Mouse (Mus musculus) thymus, postnatal 25 days (tissue): ENCODE data around the gene Snx33.
"Not testable (repeated sequence)": the region's sequence is repeated elsewhere in the genome, so short reads cannot be mapped to it uniquely, and the experiment has no call there.

Experiments used
- DNase-seq: peaks from one replicate; pipeline ENCODE4 v3.0.0; 2022

Snx33 gene

DNA sequence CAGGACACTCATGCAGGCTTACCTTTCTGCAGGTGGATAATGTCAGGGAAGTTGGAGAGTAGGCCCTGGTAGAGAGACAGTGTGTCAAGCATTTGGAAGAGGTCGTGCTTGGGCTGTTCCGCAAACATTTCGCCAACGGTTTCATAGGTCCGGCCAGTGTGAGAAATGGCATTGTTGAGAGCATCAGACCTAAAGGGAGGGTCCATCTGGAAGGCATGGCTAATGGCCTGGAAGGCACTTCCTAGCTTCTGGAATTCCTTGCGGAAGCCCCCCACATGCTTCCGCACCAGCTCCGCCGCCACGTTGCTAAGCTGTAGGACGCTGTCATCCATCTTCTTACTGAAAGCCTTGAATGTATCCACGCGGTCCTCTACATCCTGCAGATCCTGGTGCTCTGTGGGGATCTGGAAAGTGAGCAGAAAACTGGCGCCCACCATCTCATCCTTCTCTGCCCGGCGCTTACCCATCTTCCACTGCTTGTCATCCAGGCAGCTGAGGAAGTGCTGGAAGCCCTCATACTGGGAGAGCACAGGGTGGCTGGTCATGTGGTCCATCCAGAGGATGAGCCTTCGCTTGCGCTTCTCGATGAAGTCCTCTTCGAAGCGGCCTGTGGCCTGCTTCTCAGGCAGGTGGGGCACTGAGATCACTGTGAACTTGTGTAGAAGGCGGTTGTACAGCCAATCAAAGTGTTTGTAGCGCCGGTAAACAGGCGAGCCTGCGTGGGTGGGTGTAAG lies 2.7 kb downstream of the Snx33 start:
- no peak for DNase-seq

DNA sequence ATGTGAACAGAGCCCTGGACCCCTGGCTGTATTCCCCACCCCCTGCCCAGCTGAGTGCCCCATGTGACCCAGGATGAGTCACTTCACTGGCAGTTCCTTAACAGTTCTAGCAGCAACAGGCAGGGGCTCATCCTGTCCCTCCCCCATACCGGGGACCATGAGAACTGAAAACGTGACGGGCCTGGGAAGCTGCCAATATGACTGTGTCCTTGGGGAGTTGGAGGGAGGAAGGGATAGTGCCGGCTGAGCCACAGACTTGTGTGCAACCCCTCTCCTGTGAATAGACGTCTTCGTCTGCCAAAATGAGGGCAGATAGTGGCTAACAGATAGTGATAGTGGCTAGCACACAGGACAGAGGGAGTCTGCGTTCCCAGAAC lies 3.5 kb downstream of the Snx33 start:
- no peak for DNase-seq

DNA sequence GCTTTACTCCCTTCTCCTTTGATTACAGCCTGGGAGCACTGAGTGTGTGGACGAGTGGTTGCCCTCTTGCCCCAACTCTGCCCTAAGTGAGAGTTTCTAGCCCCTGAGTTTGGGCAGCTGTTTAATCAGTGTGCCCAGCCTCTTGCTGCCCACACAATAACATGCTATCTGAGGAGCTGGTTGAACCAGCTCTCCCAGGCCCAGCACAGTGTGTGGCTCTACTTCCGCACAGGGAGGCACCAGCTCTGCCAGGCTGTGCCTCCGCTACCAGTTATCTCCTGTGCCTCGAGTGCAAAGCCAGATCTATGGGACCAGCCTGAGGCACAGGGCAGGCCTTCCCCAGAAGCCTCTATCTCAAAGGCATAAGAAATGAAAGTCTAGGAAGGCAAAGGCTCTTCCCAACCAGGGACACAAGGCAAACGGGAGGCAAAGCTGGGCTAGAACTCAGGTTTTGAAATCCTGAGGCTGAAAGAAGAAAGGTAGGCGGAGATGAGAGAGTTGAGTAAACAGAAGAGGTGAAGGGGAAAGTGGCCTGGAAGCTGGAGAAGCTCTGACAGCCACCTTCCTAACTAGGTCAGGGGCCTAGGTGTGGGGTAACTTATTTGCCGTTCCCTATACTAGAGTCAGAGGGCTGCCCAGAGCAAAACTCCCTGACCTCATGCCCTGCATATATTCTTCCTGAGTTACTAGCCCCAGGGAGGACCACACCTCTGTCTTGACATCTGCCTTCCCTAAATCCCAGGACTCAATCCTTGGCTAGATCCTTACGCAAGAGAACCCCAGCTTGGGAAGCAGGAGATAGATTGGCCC lies 4.1 kb downstream of the Snx33 start:
- DNase-seq: no peak

GRCm38 (mm10) chr9:56922746-56923145 lies 5.4 kb downstream of the Snx33 start:
- no peak for DNase-seq

- DNase-seq: no peak
These were observed 9.7 kb downstream of the Snx33 start for GRCm38 (mm10) chr9:56918466-56918865.

GRCm38 (mm10) chr9:56917131-56917530 lies 11.0 kb downstream of the Snx33 start:
- no peak for DNase-seq

- no peak for DNase-seq
These were observed 12.3 kb downstream of the Snx33 start for GRCm38 (mm10) chr9:56915695-56916410.

DNA sequence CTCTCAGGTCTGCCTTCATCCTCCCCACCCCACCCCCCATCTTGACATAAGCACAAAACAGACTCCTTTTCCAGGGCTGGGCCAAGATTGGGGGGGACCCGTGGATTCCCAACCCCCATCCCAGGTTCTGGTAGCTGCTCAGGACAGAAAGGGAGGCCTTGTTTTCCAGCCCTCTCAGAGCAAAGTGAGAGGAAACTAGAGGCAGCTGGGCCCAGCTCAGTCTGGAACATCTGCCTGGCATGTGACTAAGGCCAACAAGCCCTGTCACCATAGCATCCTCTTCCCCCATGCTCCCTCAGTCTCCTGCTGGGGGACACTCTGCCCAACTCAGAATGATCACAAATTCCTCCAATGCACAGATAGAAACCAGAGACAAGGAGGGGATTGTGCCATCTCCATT lies 13.1 kb downstream of the Snx33 start:
- DNase-seq: no peak

- no peak for DNase-seq
These were observed 14.2 kb downstream of the Snx33 start for GRCm38 (mm10) chr9:56913991-56914390.

- no peak for DNase-seq
These were observed 17.2 kb downstream of the Snx33 start for GRCm38 (mm10) chr9:56911017-56911416.

- not testable (repeated sequence) for DNase-seq
These were observed 18.2 kb downstream of the Snx33 start for GRCm38 (mm10) chr9:56909991-56910390.

DNA sequence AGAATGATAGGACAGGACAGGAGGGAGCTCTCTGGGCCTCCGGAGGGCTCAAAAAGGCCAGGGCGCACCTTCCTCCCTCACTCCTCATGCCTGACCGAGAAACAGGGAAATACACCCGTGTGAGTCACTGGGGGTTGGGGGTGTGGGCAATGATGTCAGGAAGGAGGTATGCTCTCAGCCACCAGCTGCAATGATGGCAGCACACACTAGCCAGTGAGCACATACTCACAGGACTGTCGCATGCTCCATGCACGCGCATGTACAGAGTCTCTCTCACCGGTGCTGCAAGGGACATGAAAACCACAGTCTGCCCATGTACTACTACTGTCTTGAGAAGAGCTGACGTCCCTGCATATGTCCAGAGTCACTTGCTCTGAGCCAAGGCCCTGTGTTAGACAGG lies 20.6 kb downstream of the Snx33 start:
- no peak for DNase-seq

GRCm38 (mm10) chr9:56903662-56904061 lies 24.5 kb downstream of the Snx33 start:
- DNase-seq: no peak

GRCm38 (mm10) chr9:56901187-56901586 lies 27.0 kb downstream of the Snx33 start:
- DNase-seq: no peak

DNA sequence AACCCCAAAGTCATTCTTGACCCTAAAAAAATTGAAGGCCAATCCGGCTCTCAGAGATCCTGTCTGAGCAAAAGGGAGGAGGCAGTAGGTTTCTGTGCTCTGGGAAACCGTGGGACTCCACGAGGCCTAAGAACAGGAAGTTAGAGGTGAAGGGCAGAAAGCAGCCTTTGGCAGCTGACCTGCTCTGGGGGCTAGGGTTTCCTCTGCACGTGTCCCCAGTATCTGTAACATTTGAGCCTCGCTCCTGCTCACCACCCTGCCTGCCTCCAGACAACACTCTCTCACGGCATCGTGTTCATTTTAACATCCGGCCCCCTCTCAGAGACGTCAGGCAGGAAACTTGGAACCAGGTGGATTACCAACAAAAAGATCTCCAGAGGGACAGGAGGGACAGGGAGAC lies 27.6 kb downstream of the Snx33 start:
- peak; percentile 11 for DNase-seq

- DNase-seq: no peak
These were observed 28.1 kb downstream of the Snx33 start for GRCm38 (mm10) chr9:56900060-56900459.

GRCm38 (mm10) chr9:56899409-56899808 lies 28.8 kb downstream of the Snx33 start:
- DNase-seq: no peak

DNA sequence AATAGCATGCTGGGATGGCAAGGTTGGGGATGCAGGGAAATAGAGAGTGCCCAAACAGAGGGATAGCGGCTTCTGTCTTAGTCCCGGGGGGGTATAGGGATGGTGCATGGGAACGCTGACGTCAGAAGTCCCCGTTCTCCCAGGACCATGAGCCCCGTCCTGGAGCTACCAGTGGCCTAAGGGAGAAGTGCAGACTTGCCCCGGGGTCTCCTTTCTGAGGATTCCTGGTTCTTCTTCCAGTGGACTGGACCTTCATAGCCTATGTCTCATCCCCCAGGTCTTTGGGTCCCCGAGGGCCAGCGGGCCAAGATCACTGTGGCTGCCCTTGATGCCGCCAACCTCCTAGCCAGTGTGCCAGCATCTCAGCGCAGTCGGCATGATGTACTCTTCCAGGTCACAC lies 31.4 kb downstream of the Snx33 start:
- DNase-seq: no peak

DNA sequence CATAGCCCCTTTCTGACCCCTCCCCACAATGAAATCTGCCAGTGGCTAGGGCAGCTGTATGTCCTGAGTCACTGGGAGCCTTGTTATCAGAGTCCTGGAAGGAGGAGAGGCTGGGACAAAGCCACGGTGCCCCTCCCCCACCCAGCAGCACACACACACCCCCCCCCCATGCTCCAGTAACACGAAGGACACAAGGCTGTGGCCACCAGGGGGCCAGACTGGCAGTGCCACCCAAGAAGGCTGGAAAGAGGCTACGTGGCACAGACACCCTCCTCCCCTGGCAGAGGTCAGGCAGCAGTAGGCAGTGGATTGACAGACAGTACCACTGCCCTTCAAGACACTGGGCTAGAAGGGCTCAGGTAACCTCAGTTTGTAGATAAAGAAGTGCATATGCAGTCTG lies 34.2 kb downstream of the Snx33 start:
- no peak for DNase-seq

DNA sequence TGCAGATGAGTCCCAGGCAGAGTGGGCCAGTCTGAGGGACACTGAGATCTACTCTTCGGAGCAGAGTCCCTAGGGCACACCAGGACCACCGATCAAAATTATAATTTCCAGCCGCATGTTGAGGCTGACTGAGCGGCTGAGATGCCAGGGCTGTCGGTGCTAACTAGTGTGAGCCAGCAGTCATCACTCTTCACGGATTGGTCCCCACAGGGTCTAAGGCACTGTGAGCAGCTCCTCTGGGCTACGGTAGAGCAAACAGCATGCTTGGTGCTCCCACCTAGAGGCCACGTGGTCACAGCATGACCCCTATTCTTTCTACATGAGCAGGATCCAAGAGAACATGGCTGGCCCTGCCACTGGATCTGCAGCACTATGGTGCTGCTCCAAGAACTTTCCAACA lies 34.9 kb downstream of the Snx33 start:
- DNase-seq: no peak

DNA sequence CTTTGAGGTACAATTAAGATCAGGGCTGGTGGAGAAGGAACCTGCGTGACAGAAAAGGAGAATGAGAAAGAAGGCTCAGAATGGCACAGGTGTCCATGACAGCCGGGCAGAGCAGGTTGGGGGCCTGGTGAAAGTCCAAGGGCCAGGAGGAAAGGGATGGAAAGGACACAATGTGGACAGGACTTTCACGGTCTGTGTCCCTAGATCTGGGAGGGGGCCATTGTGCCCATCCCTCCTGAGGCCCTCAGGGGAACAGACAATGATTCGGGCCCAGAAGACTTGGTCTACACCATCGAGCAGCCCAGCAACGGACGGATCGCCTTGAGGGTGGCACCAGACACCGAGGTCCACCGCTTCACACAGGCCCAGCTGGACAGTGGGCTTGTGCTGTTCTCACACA lies 36.1 kb downstream of the Snx33 start:
- no peak for DNase-seq

DNA sequence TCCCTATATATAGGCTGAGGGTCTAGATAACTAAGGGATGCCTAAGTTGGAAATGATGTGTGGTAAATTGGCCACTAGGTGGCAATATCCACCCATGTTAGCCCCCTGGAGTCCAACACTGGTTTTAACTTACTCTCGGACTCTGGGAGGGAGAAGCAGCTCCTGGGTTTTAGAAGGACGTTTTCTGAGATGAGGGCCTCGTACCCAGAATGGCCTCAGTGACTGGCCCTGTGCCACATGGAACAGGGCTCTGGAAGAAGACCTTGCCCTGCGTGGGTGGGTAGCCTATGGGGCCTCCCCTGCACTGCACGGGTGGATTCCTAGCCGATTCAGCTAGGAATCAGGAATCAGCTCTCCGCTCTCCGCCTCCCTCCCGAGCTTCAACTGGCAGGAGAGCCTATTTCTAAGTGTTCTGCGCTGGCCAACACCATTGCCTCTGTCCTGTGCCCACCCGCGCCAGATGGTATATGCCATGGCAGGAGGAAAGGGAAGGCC lies 36.6 kb downstream of the Snx33 start:
- peak; percentile 64 for DNase-seq

- no peak for DNase-seq
These were observed 37.5 kb downstream of the Snx33 start for GRCm38 (mm10) chr9:56890522-56891250.
